Mouse (Mus musculus) heart, postnatal 0 days (tissue): ENCODE measurements around the gene Acap1. TPM values are rescaled to one million over a fixed set of nuclear protein-coding genes. Genes with fewer than 3 reads are reported as not detected.

ENCODE experiments used
- ATAC-seq: fragments of 200-750 bp; cut with Nextera tagmentation; 2 replicates; pipeline ENCODE4 v1.8.0; 2017; ENCODE audit warnings: low read depth, moderate number of reproducible peaks, moderate library complexity; ENCODE audit not compliant: insufficient read depth
- DNase-seq: peaks from one replicate; pipeline ENCODE4 v3.0.0-alpha.2; 2016; ENCODE audit warnings: low spot score
- H3K27ac ChIP-seq: fragments of 300-500 bp; sonication (generic); 2 replicates; pipeline ENCODE4 v1.5.1; 2014; ENCODE audit warnings: low read depth, mild to moderate bottlenecking
- H3K27me3 ChIP-seq: fragments of 300-500 bp; sonication (generic); 2 replicates; pipeline ENCODE4 v1.6.1; 2014; ENCODE audit warnings: low read length, mixed read lengths; ENCODE audit not compliant: control insufficient read depth, insufficient read depth
- H3K36me3 ChIP-seq: fragments of 300-500 bp; sonication (generic); replicated peaks from 2 replicates; pipeline ENCODE4 v1.6.1; 2014; ENCODE audit warnings: low read length, mixed read lengths; ENCODE audit not compliant: control insufficient read depth, insufficient read depth
- H3K4me1 ChIP-seq: fragments of 300-500 bp; sonication (generic); 2 replicates; pipeline ENCODE4 v1.6.1; 2014; ENCODE audit warnings: antibody characterized with exemption; ENCODE audit not compliant: control insufficient read depth, insufficient read depth
- H3K4me2 ChIP-seq: fragments of 300-500 bp; sonication (generic); 2 replicates; pipeline ENCODE4 v1.6.1; 2014; ENCODE audit warnings: low read depth, mild to moderate bottlenecking, low read length, moderate library complexity
- H3K4me3 ChIP-seq: fragments of 300-500 bp; sonication (generic); 2 replicates; pipeline ENCODE4 v1.5.1; 2014; ENCODE audit warnings: low read depth, low read length
- H3K9ac ChIP-seq: fragments of 300-500 bp; sonication (generic); replicated peaks from 2 replicates; pipeline ENCODE4 v1.6.1; 2014; ENCODE audit warnings: low read depth, low read length, mixed read lengths
- H3K9me3 ChIP-seq: fragments of 300-500 bp; sonication (generic); replicated peaks from 2 replicates; pipeline ENCODE4 v1.6.1; 2016; ENCODE audit warnings: low read length; ENCODE audit not compliant: control insufficient read depth
- CTCF ChIP-seq: IDR thresholded peaks from 2 replicates; pipeline ENCODE4 v1.5.1; 2016; ENCODE audit warnings: antibody characterized with exemption, control low read depth, low read depth
- EP300 ChIP-seq: IDR thresholded peaks from 2 replicates; pipeline ENCODE4 v1.6.1; 2016; ENCODE audit warnings: antibody characterized with exemption, low read depth
- WGBS: fragments of 180-500 bp; shearing (Covaris S2); extraction: QIAGEN DNeasy Blood & Tissue Kit; methylation state at CpG from one replicate; pipeline ENCODE4 v1.1.7; 2014; 5-methylcytosine and 5-hydroxymethylcytosine counted together
- microRNA-seq: library from miRNA; unstranded; fragments of <30 nt; microRNA quantifications from one replicate; pipeline ENCODE4, GENCODE M21; 2016
- polyA plus RNA-seq: library from polyadenylated mRNA; unstranded; fragments of >200 nt; fragmentation: Nextera tagmentation; extraction: Ambion mirVana; gene quantifications from 2 replicates; pipeline ENCODE4 v1.2.1, GENCODE M21; 2015
- total RNA-seq: library from RNA; depleted of rRNA; stranded (reverse); fragments of >200 nt; gene quantifications from 2 replicates; pipeline ENCODE4 v1.2.3, GENCODE M21; 2014; ENCODE audit warnings: low replicate concordance; rRNA removed

Gene Acap1
- total and polyA plus RNA-seq, 2 experiments from 2014 or later: 2.5 TPM

DNA sequence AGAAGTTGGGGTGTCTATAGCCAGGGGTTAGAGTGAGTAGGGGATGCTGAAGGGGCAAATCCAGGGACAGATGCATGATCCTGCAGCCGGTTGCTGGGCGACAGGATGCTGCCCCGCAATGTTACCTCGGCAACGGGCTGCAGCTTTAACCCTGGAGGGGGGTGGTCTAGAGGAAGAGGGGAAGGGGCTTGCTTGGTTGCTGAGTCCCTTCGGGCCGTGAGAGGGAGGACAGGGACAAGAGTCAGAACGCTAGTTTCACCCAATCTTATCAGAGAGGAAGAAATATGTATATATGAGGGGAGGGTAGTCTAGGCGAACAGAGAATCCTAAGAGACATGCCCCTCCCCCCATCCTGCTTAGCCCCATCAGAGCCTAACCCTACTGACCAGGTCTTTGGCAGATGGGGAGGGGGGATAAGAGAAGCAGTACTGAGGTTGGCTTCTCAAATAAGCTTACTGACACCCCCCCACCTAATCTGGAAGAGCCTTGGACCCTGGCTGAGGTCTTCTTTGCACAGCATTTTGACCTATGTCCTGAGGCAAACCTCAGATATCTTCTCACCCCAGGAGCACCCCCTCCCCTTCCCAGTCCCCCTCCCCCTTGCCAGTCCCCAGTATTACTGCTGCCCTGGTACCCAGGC lies 59.9 kb downstream of the Acap1 start:
- TF ChIP-seq EP300 (no peak), CTCF (no peak)
- no peaks in the 10 kb centered on the region for H3K9me3 ChIP-seq
- H3K4me3 ChIP-seq: no peak overlapping the region
- no peak overlapping the region for H3K4me2 ChIP-seq
- whole genome bisulfite sequencing: 22% methylated on average over 9 of the region's 9 CpGs
- no peak overlapping the region for H3K27ac ChIP-seq
- H3K9ac ChIP-seq: no peak overlapping the region
- ATAC-seq (no peak), DNase-seq (no peak)
- peaks cover 11% of the 10 kb centered on the region; the same call in 1 of the 2 replicates for H3K4me1 ChIP-seq
- peaks cover 41% of the 10 kb centered on the region for H3K27me3 ChIP-seq
- no peaks in the 10 kb centered on the region for H3K36me3 ChIP-seq

DNA sequence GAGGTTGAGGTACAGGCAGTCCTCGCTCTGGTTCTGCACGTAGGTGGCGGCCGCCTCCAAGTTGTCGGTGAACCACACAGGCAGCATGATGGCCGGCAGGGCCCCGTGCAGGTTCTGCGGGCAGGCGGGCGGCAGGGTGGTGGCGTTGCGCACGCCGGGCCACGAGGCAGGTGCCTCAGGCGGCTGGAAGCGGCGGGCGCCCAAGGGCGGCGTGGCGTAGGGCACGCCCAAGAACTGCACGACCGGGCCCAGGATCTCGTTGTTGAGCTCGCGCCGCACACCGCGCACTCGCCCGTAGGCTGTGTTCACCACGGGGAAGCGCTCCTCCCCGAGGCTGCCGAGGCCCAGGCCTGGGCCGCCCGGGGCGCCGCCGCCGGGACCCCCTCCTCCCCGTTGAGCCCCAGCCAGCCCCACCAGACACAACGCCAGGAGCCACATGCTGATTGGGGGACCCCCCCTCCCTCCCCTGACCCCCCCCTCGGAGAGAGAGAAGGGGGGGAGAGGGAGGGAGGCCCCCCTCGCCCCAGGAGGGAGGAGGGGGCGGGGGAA lies 61.3 kb downstream of the Acap1 start:
- peak overlapping the region; percentile 59 for H3K4me2 ChIP-seq
- no peaks in the 10 kb centered on the region for H3K9me3 ChIP-seq
- peaks cover 7% of the 10 kb centered on the region; the same call in 1 of the 2 replicates for H3K4me1 ChIP-seq
- H3K27ac ChIP-seq: no peak overlapping the region
- H3K36me3 ChIP-seq: no peaks in the 10 kb centered on the region
- peak overlapping the region; percentile 47 for H3K9ac ChIP-seq
- H3K27me3 ChIP-seq: peaks cover 41% of the 10 kb centered on the region
- no peak for ATAC-seq
- peak overlapping the region; percentile 31 for H3K4me3 ChIP-seq
- no peak for TF ChIP-seq CTCF
- no peak for TF ChIP-seq EP300
- 10% methylated on average over 33 of the region's 48 CpGs for WGBS
- DNase-seq: no peak

DNA sequence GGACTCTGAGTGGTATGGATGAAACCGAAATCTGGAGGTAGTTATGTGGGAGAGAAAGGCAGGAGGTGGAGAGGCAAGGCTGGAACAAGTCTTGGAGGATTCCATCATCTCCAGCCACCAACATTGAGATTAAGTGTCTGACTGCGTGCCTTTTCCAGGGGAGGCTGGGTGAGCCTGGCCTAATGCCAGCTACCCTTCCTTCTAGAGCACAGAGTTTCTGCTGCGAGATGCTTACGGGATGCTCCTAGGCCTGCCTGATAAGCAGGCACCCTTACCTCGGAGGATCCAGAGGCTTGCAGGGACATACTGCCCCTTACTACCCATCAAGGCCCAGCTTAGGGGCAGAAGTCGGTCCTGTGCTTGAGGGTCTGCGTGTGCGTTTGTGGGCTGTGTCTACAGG lies 61.8 kb downstream of the Acap1 start:
- Histone ChIP-seq H3K4me3 (peak overlapping the region; percentile 31), H3K9ac (no peak overlapping the region; the same call in 1 of the 2 replicates), H3K9me3 (no peaks in the 10 kb centered on the region), H3K27me3 (peaks cover 41% of the 10 kb centered on the region), H3K27ac (no peak overlapping the region), H3K4me2 (peak overlapping the region; percentile 59), H3K4me1 (0 out of 2 replicates have a peak, but pooled peaks cover 4% of the 10 kb centered on the region), H3K36me3 (no peaks in the 10 kb centered on the region)
- DNase-seq: no peak
- 47% methylated on average over 8 of the region's 8 CpGs for WGBS
- TF ChIP-seq EP300 (no peak), CTCF (no peak)
- no peak for ATAC-seq

Small RNA genes lying within 50 kb of the gene (microRNA-seq; reads per million reads assigned to microRNA genes)
- gene Mir6924: not detected

Other genes starting within 250 kb of the Acap1 start
Only the 30 nearest of the 40 such genes appear.
- 13.4 and 15.6 TPM in 2 replicates for gene Polr2a, start 136.9 kb downstream of the Acap1 start, total RNA-seq
- 6.2 and 6.6 TPM in 2 replicates for gene Polr2a, start 136.9 kb downstream of the Acap1 start, polyA plus RNA-seq
- not detected in 2 replicates for gene Slc35g3, start 133.6 kb downstream of the Acap1 start, total RNA-seq
- 0.18 TPM in 1 of 2 replicates, not detected in the other for gene Slc35g3, start 133.6 kb downstream of the Acap1 start, polyA plus RNA-seq
- 21.2 and 28.7 TPM in 2 replicates for gene Zbtb4, start 129.6 kb downstream of the Acap1 start, total RNA-seq
- 2.6 and 2.9 TPM in 2 replicates for gene Zbtb4, start 129.6 kb downstream of the Acap1 start, polyA plus RNA-seq
- gene Chrnb1, start 99.6 kb downstream of the Acap1 start, total RNA-seq: 2.5 and 11.2 TPM in 2 replicates
- 2.7 and 3.1 TPM in 2 replicates for gene Chrnb1, start 99.6 kb downstream of the Acap1 start, polyA plus RNA-seq
- gene Fgf11, start 93.7 kb downstream of the Acap1 start, total RNA-seq: 5.3 and 5.7 TPM in 2 replicates
- gene Fgf11, start 93.7 kb downstream of the Acap1 start, polyA plus RNA-seq: 0.75 and 1.0 TPM in 2 replicates
- 0.43 and 2.7 TPM in 2 replicates for gene Tmem102, start 89.9 kb downstream of the Acap1 start, total RNA-seq
- 2.6 TPM in 2 replicates for gene Tmem102, start 89.9 kb downstream of the Acap1 start, polyA plus RNA-seq
- not detected in 2 replicates for gene Gm39566, start 80.2 kb downstream of the Acap1 start, total RNA-seq
- not detected in 2 replicates for gene Gm39566, start 80.2 kb downstream of the Acap1 start, polyA plus RNA-seq
- gene Spem2, start 77.1 kb downstream of the Acap1 start, total RNA-seq: not detected in 2 replicates
- not detected in 2 replicates for gene Spem2, start 77.1 kb downstream of the Acap1 start, polyA plus RNA-seq
- gene Spem1, start 73.4 kb downstream of the Acap1 start, total RNA-seq: not detected in 2 replicates
- not detected in 2 replicates for gene Spem1, start 73.4 kb downstream of the Acap1 start, polyA plus RNA-seq
- 4.5 and 10.1 TPM in 2 replicates for gene Nlgn2, start 57.8 kb downstream of the Acap1 start, total RNA-seq
- 0.89 TPM in 2 replicates for gene Nlgn2, start 57.8 kb downstream of the Acap1 start, polyA plus RNA-seq
- 78.5 and 169 TPM in 2 replicates for gene Tmem256, start 57.0 kb downstream of the Acap1 start, total RNA-seq
- 411 and 424 TPM in 2 replicates for gene Tmem256, start 57.0 kb downstream of the Acap1 start, polyA plus RNA-seq
- 50.9 and 64.0 TPM in 2 replicates for gene Plscr3, start 49.2 kb downstream of the Acap1 start, total RNA-seq
- gene Plscr3, start 49.2 kb downstream of the Acap1 start, polyA plus RNA-seq: 60.5 and 62.3 TPM in 2 replicates
- gene Tnk1, start 36.8 kb downstream of the Acap1 start, total RNA-seq: 0.50 TPM in 1 of 2 replicates, not detected in the other
- not detected in 2 replicates for gene Tnk1, start 36.8 kb downstream of the Acap1 start, polyA plus RNA-seq
- not detected in 2 replicates for gene Tmem95, start 17.5 kb downstream of the Acap1 start, total RNA-seq
- gene Tmem95, start 17.5 kb downstream of the Acap1 start, polyA plus RNA-seq: not detected in 2 replicates
- 2.3 and 9.4 TPM in 2 replicates for gene Kctd11, start 14.1 kb downstream of the Acap1 start, total RNA-seq
- 1.9 and 2.3 TPM in 2 replicates for gene Kctd11, start 14.1 kb downstream of the Acap1 start, polyA plus RNA-seq
- gene 2810408A11Rik, start 5.4 kb upstream of the Acap1 start, total RNA-seq: 1.8 and 6.3 TPM in 2 replicates
- gene 2810408A11Rik, start 5.4 kb upstream of the Acap1 start, polyA plus RNA-seq: 2.8 and 3.9 TPM in 2 replicates
- 39.2 and 59.5 TPM in 2 replicates for gene Neurl4, start 5.5 kb upstream of the Acap1 start, total RNA-seq
- 3.6 and 4.5 TPM in 2 replicates for gene Neurl4, start 5.5 kb upstream of the Acap1 start, polyA plus RNA-seq
- 48.6 and 72.4 TPM in 2 replicates for gene Gps2, start 18.3 kb upstream of the Acap1 start, total RNA-seq
- gene Gps2, start 18.3 kb upstream of the Acap1 start, polyA plus RNA-seq: 37.1 and 38.1 TPM in 2 replicates
- gene Eif5a, start 26.4 kb upstream of the Acap1 start, total RNA-seq: 469 and 504 TPM in 2 replicates
- gene Eif5a, start 26.4 kb upstream of the Acap1 start, polyA plus RNA-seq: 961 and 973 TPM in 2 replicates
- 16.0 and 25.6 TPM in 2 replicates for gene Ybx2, start 40.3 kb upstream of the Acap1 start, total RNA-seq
- gene Ybx2, start 40.3 kb upstream of the Acap1 start, polyA plus RNA-seq: 4.9 and 7.9 TPM in 2 replicates
- 235 and 267 TPM in 2 replicates for gene Slc2a4, start 52.6 kb upstream of the Acap1 start, total RNA-seq
- 89.2 and 89.7 TPM in 2 replicates for gene Slc2a4, start 52.6 kb upstream of the Acap1 start, polyA plus RNA-seq
- gene Cldn7, start 69.2 kb upstream of the Acap1 start, total RNA-seq: 0.93 TPM in 1 of 2 replicates, not detected in the other
- gene Cldn7, start 69.2 kb upstream of the Acap1 start, polyA plus RNA-seq: 0.64 and 1.8 TPM in 2 replicates
- gene Ctdnep1, start 85.6 kb upstream of the Acap1 start, total RNA-seq: 43.0 and 45.6 TPM in 2 replicates
- 24.8 and 25.5 TPM in 2 replicates for gene Ctdnep1, start 85.6 kb upstream of the Acap1 start, polyA plus RNA-seq
- 77.7 and 108 TPM in 2 replicates for gene Elp5, start 87.0 kb upstream of the Acap1 start, total RNA-seq
- 89.8 and 96.1 TPM in 2 replicates for gene Elp5, start 87.0 kb upstream of the Acap1 start, polyA plus RNA-seq
- 208 and 305 TPM in 2 replicates for gene Gabarap, start 95.6 kb upstream of the Acap1 start, total RNA-seq
- 472 and 510 TPM in 2 replicates for gene Gabarap, start 95.6 kb upstream of the Acap1 start, polyA plus RNA-seq
- gene Phf23, start 100.2 kb upstream of the Acap1 start, total RNA-seq: 27.4 and 54.8 TPM in 2 replicates
- 30.3 and 34.2 TPM in 2 replicates for gene Phf23, start 100.2 kb upstream of the Acap1 start, polyA plus RNA-seq
- gene Dvl2, start 105.1 kb upstream of the Acap1 start, total RNA-seq: 10.8 TPM in 2 replicates
- gene Dvl2, start 105.1 kb upstream of the Acap1 start, polyA plus RNA-seq: 6.5 and 7.5 TPM in 2 replicates
- 378 and 469 TPM in 2 replicates for gene Acadvl, start 119.9 kb upstream of the Acap1 start, total RNA-seq
- gene Acadvl, start 119.9 kb upstream of the Acap1 start, polyA plus RNA-seq: 815 and 873 TPM in 2 replicates
- gene Dlg4, start 121.4 kb upstream of the Acap1 start, total RNA-seq: 3.4 and 10.3 TPM in 2 replicates
- 2.2 TPM in 2 replicates for gene Dlg4, start 121.4 kb upstream of the Acap1 start, polyA plus RNA-seq
- not detected in 2 replicates for gene Asgr1, start 158.5 kb upstream of the Acap1 start, total RNA-seq
- not detected in 2 replicates for gene Asgr1, start 158.5 kb upstream of the Acap1 start, polyA plus RNA-seq